Mouse (Mus musculus) embryonic stem cell, embryonic (primary cell): ENCODE results near the gene Adam1a.

Source experiments
- CTCF ChIA-PET, 4 experiments: fragments of 300-600 bp in 2 of 4; fragments of 350-600 bp in 2 of 4; sonication (Branson Sonifier 250); formaldehyde crosslinking; loops; one replicate each; lab custom pipeline; 2022; ENCODE audit warnings: inconsistent platforms in 2 of 4; lab: Charles Lee
- POLR2A ChIA-PET, 4 experiments: fragments of 300-600 bp in 2 of 4; fragments of 350-600 bp in 2 of 4; sonication (Branson Sonifier 250); formaldehyde crosslinking; loops; one replicate each; lab custom pipeline; 2022; ENCODE audit warnings: antibody characterized with exemption in 4 of 4, inconsistent platforms in 1 of 4; lab: Charles Lee

The Adam1a gene

DNA sequence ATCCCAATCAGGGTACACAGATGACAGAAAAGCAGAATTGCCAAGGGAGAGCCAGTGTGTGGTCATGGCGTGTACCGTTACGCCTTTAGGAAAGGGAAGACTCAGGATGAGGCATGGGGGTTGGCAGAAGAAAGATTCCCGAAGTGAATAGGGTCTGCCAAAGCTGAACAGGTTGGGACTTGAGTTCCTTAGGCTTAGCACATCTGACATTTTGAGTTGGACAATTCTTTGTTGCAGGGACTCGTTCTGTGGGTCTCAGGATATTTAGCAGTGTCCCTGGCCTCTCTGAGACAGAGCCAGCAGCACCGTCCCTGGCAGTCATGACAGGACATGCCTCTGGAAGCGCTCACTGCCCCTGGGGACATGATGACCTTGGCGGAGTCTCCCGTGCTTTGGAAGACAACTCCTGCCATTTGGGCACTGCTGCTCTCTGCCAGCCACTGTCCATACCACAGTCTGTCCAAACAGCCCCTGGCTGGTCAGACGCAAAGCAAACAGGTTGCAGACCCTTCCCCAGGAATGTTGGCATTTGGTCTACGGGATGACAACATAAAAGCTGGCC, 31.7 kb upstream of the Adam1a start:
- ChIA-PET CTCF (interaction anchor here in 3 of 4 experiments (0.6 to 1.1 kb wide), 4 partner anchors 15 to 391 kb away, joined by 3 to 6 read pairs (median 3); no protein-coding TSS in a partner anchor), POLR2A (interaction anchor here in 2 of 4 experiments (0.7 to 1.9 kb wide), 4 partner anchors 11 to 490 kb away, joined by 3 to 4 read pairs (median 4); partner anchors contain the start of gene Mapkapk5 (in 1 of the 2))

DNA sequence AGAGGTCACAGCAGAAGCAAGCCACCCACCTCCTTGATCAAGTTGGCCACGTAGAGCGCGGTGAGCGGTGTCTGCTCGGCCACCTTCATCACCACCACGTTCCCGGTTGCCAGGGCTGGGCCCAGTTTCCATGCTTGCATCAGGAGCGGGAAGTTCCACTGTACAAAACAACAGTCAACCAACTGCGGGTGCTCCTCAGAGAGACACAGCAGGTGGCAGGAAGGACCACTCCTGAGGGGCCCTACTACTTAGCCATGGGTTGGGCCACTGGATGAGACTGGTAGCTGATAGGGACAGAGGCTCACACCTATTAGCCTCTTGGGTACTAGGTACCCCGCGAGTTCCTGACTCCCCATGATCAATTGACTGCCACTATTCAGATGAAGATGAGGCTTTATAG, 30.6 kb upstream of the Adam1a start:
- ChIA-PET CTCF (interaction anchor here in 2 of 4 experiments (1.0 to 1.1 kb wide), 3 partner anchors 13 to 60 kb away, joined by 3 read pairs; no protein-coding TSS in a partner anchor), POLR2A (interaction anchor here in 2 of 4 experiments (0.5 to 1.4 kb wide), 4 partner anchors 9 to 112 kb away, joined by 3 to 4 read pairs (median 4); partner anchors contain the start of gene Mapkapk5 (in 1 of the 2))

DNA sequence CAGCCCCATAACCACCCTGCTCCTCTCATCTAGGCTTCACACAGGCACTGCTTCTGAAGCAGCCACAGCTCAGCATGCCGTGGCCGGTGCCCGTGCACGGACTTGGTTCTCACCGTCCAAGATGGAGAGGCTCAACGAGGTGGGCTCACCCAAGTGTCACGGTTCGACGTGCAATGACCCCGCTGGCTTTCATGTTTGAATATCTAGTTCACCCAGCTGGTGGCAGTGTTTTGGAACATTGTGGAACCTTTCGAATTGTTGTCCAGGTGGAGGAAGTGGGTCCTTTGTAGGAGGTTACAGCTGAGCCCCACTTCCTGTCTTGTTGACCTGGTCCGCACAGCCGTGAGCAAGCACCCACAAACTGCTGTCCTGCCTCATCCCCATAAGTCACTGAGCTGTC, 28.9 kb upstream of the Adam1a start:
- CTCF ChIA-PET = interaction anchor here in 3 of 4 experiments (0.6 to 1.5 kb wide), 5 partner anchors 10 to 66 kb away, joined by 3 to 5 read pairs (median 4); no protein-coding TSS in a partner anchor
- POLR2A ChIA-PET = interaction anchor here in 3 of 4 experiments (0.6 to 1.9 kb wide), 10 partner anchors 7 to 1554 kb away, joined by 3 to 5 read pairs (median 4); no protein-coding TSS in a partner anchor

DNA sequence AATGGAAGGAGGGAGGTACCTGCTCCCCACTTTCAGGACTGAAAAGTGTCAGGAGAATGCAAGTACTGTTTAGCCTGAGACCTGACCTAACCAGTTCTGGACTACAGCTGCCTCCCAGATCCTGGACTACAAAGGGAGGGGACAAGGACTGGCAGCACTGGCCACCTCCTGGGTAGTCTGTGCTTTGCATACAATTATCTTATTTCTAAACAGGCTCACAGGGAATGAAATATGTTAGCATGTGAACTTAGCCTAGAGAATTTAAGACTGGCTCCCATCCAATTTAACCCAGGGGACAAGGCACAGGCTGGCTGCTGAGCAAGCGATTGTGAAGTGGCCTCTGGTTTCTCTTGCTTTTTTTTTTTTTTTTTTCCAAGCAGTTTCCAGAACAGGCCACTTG, 25.5 kb upstream of the Adam1a start:
- CTCF ChIA-PET = interaction anchor here in 2 of 4 experiments (0.6 kb wide), 2 partner anchors 16 to 93 kb away, joined by 3 read pairs; no protein-coding TSS in a partner anchor
- POLR2A ChIA-PET = interaction anchor here in 2 of 4 experiments (1.2 to 1.3 kb wide), 2 partner anchors 19 to 265 kb away, joined by 3 to 5 read pairs; no protein-coding TSS in a partner anchor

DNA sequence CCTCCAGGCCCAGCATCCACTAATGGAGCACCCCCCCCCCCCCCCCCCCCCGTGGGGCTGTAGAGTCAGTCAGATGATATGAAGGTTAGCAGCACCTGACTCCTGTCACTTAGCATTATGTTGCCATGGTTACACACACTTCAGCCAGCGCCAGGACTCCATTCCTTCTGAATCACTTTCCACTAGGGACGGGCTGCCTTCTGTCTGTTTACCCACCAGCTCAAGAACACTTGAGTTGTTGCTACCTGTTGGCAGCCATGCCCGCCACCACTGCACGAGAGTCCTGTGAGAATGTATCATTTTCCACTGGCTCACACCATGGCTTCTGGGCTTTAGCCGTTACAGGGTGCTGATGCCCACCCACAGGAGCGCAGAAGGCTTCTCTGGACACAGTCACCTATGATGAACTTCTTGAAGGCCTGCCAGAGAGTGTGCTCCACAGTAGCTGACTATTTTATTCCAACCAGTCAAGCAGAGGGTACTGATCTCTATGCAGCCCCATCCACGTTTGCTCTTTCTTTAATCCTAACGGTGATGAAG, 24.7 kb upstream of the Adam1a start:
- POLR2A ChIA-PET = interaction anchor here in 3 of 4 experiments (0.6 to 1.3 kb wide), 4 partner anchors 20 to 891 kb away, joined by 3 to 4 read pairs (median 3); partner anchors contain the start of gene Aldh2 (in 1 of the 3)
- CTCF ChIA-PET = no interaction called here

DNA sequence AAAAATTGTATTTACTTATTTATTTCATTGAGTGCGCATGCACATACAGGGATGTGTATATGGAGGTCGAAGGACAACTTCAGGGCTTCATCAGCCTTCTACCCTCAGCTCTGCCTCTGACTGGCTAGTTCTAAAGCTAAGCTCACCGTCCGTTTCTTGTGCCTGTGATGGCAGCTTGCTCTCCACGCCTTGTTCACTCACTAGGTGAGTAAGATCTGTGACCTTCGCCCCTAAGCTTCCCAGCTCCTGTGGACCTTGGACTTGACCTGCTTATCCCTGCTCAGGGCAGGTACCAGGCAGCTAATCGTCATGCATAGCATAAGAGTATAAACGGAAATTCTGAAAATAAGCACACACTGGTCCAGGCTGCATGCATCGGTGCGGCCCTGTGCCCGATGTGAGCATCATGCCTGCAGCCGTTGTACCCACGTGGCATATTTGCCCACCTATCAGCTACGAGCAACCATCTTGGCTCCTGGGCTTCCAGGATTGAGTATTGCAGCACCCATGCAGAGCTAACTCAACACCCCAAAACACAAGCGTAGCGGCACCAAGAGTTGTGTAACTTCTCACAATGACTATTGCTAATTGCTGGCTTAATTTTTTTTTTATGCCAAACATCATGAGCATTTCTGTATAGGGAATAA, 20.9 kb upstream of the Adam1a start:
- CTCF ChIA-PET = interaction anchor here in 3 of 4 experiments (0.5 to 1.8 kb wide), 6 partner anchors 20 to 466 kb away, joined by 3 to 8 read pairs (median 4); no protein-coding TSS in a partner anchor
- POLR2A ChIA-PET = interaction anchor here in 3 of 4 experiments (0.5 to 2.4 kb wide), 12 partner anchors 10 to 964 kb away, joined by 3 to 9 read pairs (median 4); partner anchors contain the start of gene Aldh2 (in 1 of the 3)

DNA sequence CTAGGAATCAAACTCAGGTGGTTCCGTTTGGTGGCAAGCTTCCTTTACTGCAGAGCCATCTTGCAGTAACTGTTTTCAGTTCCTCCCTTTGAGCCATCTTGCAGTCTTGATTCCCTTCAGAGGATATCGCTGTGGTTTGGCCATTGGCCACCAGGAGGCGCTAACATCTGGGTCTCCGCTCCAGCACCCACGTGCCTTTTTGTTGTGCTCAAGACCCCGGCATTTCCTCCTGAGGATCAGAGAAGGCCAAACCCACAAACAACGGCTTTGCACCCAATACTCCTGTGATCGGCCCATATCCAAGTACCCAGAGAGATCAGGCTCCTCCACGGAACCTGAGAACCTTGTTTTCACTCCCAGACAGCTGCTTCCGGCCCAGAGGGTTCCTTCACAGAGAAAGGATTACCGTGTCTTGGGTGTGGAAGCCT, 19.2 kb upstream of the Adam1a start:
- ChIA-PET CTCF (interaction anchor here (0.7 to 3.4 kb wide), 20 partner anchors 9 to 516 kb away, joined by 3 to 18 read pairs (median 4); partner anchors contain the start of gene Acad12 (in 1 of the 4)), POLR2A (interaction anchor here in 3 of 4 experiments (0.6 to 2.4 kb wide), 20 partner anchors 9 to 614 kb away, joined by 3 to 9 read pairs (median 3); partner anchors contain the start of genes Aldh2 (in 1 of the 3) and Naa25 (in 1 of the 3))

DNA sequence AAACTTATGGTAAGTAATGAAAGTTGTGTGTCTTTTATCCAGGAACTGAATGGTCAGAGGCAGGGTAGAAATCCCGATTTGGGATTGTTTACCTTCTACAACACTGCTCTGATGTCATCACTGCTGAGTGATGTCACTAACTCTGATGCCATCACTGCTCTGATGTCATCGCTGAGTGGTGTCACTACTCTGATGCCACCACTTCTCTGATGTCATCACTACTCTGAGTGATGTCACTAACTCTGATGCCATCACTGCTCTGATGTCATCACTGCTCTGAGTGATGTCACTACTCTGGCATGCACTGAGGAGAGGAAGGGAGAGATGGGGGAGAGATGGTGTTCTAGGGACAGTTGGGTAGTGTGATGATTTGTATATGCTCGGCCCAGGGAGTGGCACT, 17.2 kb upstream of the Adam1a start:
- ChIA-PET CTCF (interaction anchor here in 3 of 4 experiments (0.6 to 3.4 kb wide), 5 partner anchors 13 to 1020 kb away, joined by 3 to 18 read pairs (median 4); no protein-coding TSS in a partner anchor), POLR2A (interaction anchor here in 1 of 4 experiments (1.1 to 1.8 kb wide), 4 partner anchors 11 to 36 kb away, joined by 3 to 7 read pairs (median 4); partner anchors contain the start of genes Adam1a, Gm42878 and Mapkapk5)

DNA sequence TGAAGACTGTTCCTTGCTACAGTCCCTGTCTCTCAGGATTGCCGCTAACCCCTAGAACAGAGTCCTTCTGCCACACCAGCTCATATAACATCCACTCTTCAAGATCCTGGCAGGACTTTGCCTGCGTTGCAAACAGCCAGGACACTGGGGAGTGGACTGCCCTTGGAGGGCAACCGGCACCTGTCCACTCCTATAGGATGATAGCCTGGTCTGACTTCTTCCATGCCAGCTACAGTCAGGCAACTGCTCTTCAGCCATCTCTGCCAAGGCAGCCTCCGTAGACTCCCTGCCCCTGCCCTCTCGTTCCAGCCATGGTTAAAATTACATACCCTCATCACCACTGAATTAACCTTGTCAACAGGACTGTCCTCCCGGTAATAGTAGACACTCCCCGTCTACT, 3.9 kb upstream of the Adam1a start:
- ChIA-PET POLR2A (interaction anchor here in 1 of 4 experiments (1.1 kb wide), 1 partner anchor 15 kb away, joined by 3 read pairs; no protein-coding TSS in a partner anchor), CTCF (no interaction called here)

DNA sequence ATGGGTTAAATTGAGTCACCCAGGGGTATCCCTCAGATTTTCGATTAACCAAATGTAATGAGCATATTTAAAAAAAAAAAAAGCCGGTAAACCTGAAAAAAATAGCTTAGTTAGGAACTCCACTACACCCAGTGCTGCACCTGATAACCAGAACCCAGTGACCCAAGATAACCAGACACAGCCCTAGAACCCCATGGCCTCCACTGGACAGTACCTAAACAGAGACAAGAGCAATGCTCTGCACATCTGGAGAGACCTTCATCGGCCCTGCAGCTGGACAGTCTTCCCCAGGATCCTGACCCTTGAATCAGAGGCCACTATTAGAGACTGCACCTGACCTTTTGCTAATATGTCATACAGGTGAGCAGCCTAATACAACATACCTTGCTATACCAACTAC, 1.8 kb upstream of the Adam1a start:
- ChIA-PET CTCF (interaction anchor here (0.5 to 1.8 kb wide), 13 partner anchors 14 to 1592 kb away, joined by 3 to 11 read pairs (median 4); partner anchors contain the start of gene Rasal1 (in 1 of the 4)), POLR2A (interaction anchor here in 3 of 4 experiments (0.6 to 3.0 kb wide), 22 partner anchors 8 to 343 kb away, joined by 3 to 13 read pairs (median 4); partner anchors contain the start of genes Erp29 (in 1 of the 3), Naa25 (in 1 of the 3) and Rpl6 (in 1 of the 3))

DNA sequence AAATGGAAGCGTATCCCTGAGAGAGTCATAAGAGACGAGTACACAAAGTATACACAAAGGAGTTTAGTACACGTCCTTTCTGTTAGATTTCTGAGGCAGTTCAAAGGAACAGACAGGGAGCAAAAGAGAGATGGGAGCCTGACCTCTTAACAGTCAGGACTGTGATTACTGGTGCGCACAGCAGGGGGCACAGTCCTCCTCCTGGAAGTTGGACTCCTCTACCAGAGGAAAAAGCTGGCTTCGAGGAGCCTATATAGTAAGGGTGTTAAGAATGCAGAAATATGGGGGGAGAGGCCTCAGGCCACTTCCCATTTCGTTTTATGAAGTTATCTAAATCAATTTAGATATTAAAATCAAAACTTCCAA, 1.2 kb upstream of the Adam1a start:
- ChIA-PET POLR2A (interaction anchor here (0.5 to 3.0 kb wide), 29 partner anchors 9 to 763 kb away, joined by 3 to 13 read pairs (median 4); partner anchors contain the start of genes Erp29 (in 1 of the 4) and Naa25 (in 1 of the 4)), CTCF (interaction anchor here (0.6 to 1.8 kb wide), 12 partner anchors 13 to 1593 kb away, joined by 3 to 11 read pairs (median 4); partner anchors contain the start of gene Rasal1 (in 1 of the 4))

DNA sequence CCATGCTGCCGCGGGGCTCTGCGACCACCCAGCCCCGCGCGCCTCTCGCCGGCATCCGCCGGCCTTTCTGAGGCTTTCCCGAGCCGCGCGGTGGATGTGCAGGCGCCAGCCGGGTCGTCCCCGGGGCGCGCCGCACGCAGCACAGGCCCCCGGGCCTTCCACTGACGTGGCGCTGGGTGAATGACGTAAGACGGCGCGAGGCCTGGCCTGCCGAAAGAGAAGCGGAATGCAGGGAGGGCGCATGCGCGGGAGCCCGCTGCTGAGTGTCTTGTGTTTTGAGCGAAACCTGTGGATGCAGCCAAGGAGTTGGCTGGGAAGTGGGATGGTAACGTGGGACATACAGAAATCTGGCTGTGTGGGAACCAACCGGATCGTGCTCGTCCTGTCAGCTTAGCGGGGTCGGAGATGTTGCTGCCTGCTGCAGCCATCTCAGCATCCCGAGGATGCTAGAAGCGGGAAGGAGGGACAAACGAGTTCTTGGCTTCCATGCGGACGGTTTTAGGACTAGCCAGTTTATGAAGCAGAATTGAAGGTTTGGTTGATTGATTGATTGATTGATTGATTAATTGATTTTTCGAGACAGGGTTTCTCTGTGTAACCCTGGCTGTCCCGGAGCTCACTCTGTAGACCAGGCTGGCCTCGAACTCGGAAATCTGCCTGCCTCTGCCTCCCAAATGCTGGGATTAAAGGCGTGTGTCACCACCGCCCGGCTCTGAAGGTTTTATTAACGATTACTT, 679 bp upstream of the Adam1a start, which contains the start of gene Mapkapk5:
Gene Mapkapk5 (minus strand): TSS at position 113 of the 737 bp plus-strand sequence.
- ChIA-PET CTCF (interaction anchor here in 1 of 4 experiments (1.5 to 1.8 kb wide), 3 partner anchors 12 to 20 kb away, joined by 4 to 9 read pairs (median 5); no protein-coding TSS in a partner anchor), POLR2A (interaction anchor here (0.5 to 3.0 kb wide), 30 partner anchors 8 to 764 kb away, joined by 3 to 13 read pairs (median 4); partner anchors contain the start of genes Naa25 (in 2 of the 4) and Erp29 (in 1 of the 4))

DNA sequence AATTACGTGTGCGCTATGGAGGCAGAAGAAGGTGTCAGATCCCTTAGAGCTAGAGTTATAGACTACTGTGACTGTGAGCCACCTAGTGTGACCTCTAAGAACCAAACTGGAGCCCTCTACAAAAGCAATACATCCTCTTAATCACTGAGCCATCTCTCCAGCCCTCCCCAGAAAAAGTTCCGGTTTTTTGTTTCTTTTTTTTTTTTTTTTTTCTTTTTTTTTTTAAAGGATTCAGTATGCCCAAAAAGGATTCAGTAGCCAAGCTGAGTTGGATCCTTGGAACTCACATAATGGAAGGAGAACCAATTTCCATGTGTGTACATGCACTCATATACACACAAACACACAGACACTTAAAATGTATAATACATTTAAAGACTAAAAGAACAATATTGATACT, 1.9 kb downstream of the Adam1a start:
- POLR2A ChIA-PET = interaction anchor here in 3 of 4 experiments (0.6 to 1.6 kb wide), 6 partner anchors 8 to 593 kb away, joined by 3 to 7 read pairs (median 4); no protein-coding TSS in a partner anchor
- CTCF ChIA-PET = interaction anchor here in 2 of 4 experiments (0.7 to 1.6 kb wide), 3 partner anchors 9 to 41 kb away, joined by 4 to 6 read pairs (median 4); no protein-coding TSS in a partner anchor

DNA sequence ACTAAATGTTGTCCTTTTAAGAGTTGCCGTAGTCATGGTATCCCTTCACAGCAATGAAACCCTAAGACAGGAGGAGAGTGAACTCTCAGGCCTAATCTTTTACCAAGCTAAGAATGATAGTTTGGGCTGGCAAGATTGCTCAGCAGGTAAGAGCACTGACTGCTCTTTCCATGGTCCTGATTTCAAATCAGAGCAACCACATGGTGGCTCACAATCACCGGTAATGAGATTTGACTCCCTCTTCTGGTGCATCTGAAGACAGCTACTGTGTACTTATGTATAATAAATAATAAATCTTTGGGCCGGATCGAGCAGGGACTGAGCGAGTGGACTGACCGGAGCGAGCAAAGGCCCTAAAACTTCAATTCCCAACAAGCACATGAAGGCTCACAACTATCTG, 4.0 kb downstream of the Adam1a start:
- ChIA-PET POLR2A (interaction anchor here in 2 of 4 experiments (1.0 to 6.5 kb wide), 10 partner anchors 11 to 199 kb away, joined by 3 to 53 read pairs (median 4); partner anchors contain the start of gene Aldh2 (in 1 of the 2)), CTCF (interaction anchor here in 3 of 4 experiments (0.6 to 1.5 kb wide), 3 partner anchors 24 to 65 kb away, joined by 3 to 5 read pairs (median 3); no protein-coding TSS in a partner anchor)

DNA sequence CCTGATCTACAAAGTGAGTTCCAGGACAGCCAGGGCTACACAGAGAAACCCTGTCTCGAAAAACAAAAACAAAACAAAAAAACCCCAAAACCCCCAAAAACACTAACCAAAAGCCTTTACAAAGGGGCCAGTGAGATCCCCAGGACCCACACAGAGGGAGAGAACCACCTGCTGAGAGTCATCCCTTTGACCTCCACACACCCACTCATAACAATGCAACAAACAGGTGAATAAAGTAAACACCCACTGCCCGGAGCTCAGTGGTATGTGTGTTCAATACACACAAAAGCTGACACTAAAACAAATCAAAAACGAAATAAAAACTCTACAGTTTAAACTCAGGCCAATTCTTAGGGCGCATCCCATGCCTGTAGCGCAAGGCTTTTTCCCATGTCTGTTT, 5.2 kb downstream of the Adam1a start:
- POLR2A ChIA-PET = interaction anchor here in 2 of 4 experiments (1.0 to 6.5 kb wide), 10 partner anchors 10 to 200 kb away, joined by 3 to 53 read pairs (median 4); partner anchors contain the start of gene Atxn2 (in 1 of the 2)
- CTCF ChIA-PET = interaction anchor here in 1 of 4 experiments (1.5 kb wide), 1 partner anchor 66 kb away, joined by 5 read pairs; no protein-coding TSS in a partner anchor

DNA sequence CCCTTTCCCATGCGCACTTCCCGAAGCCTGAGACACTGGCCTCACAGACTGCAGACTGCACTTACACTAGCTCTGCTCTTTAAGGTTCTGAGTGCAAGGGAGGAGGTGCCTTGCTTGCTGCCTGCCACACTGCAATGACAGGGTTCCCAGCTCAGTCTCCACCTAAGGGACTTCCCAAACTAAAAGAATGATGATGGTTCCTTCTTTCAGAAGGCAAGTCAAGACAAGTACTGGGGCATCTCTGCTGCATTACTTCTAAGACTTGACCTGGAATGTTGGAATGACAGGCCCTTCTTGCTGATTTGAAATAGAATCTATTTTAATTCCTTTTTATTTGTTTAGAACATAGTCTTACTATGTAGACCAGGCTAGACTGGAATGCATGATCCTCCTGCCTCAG, 7.7 kb downstream of the Adam1a start:
- ChIA-PET CTCF (interaction anchor here in 2 of 4 experiments (0.5 to 1.3 kb wide), 4 partner anchors 11 to 93 kb away, joined by 3 to 4 read pairs (median 3); no protein-coding TSS in a partner anchor), POLR2A (interaction anchor here in 3 of 4 experiments (0.7 to 6.5 kb wide), 7 partner anchors 9 to 89 kb away, joined by 3 to 53 read pairs (median 3); no protein-coding TSS in a partner anchor)
